Mouse (Mus musculus): ENCODE results near the gene Tmem151b.

Tmem151b gene

GRCm38 (mm10) chr17:45584096-45584896, 34.8 kb upstream of the Tmem151b start:
- peak; percentile 81 for DNase-seq (ENCODE audit: low spot score)

GRCm38 (mm10) chr17:45582715-45583355, 33.4 kb upstream of the Tmem151b start:
- no peak for DNase-seq (ENCODE audit: low spot score)

- DNase-seq (ENCODE audit: low spot score), result no peak
These were observed 32.7 kb upstream of the Tmem151b start for GRCm38 (mm10) chr17:45582188-45582587.

GRCm38 (mm10) chr17:45581567-45581983, 32.1 kb upstream of the Tmem151b start:
- peak; percentile 48 for DNase-seq (ENCODE audit: low spot score)

GRCm38 (mm10) chr17:45580958-45581477, 31.5 kb upstream of the Tmem151b start:
- DNase-seq (ENCODE audit: low spot score), result no peak

GRCm38 (mm10) chr17:45579554-45579953, 30.1 kb upstream of the Tmem151b start:
- no peak for DNase-seq (ENCODE audit: low spot score)

GRCm38 (mm10) chr17:45578843-45579242, 29.4 kb upstream of the Tmem151b start:
- DNase-seq (ENCODE audit: low spot score), result no peak

GRCm38 (mm10) chr17:45578242-45578641, 28.8 kb upstream of the Tmem151b start:
- no peak for DNase-seq (ENCODE audit: low spot score)

GRCm38 (mm10) chr17:45575123-45575897, 25.8 kb upstream of the Tmem151b start:
- no peak for DNase-seq (ENCODE audit: low spot score)

GRCm38 (mm10) chr17:45574129-45574761, 24.8 kb upstream of the Tmem151b start:
- peak; percentile 69 for DNase-seq (ENCODE audit: low spot score)

- peak; percentile 98 for DNase-seq (ENCODE audit: low spot score)
These were observed 24.3 kb upstream of the Tmem151b start for GRCm38 (mm10) chr17:45573780-45574123.

- peak; percentile 99 for DNase-seq (ENCODE audit: low spot score)
These were observed 23.8 kb upstream of the Tmem151b start, which contains the start of gene Hsp90ab1 for GRCm38 (mm10) chr17:45573087-45573779. Gene Hsp90ab1 (minus strand): TSS chr17:45573271.

GRCm38 (mm10) chr17:45572103-45573086, 22.9 kb upstream of the Tmem151b start:
- peak; percentile 78 for DNase-seq (ENCODE audit: low spot score)

GRCm38 (mm10) chr17:45569999-45570398, 20.5 kb upstream of the Tmem151b start:
- DNase-seq (ENCODE audit: low spot score), result no peak

- no peak for DNase-seq (ENCODE audit: low spot score)
These were observed 19.5 kb upstream of the Tmem151b start for GRCm38 (mm10) chr17:45568990-45569389.

GRCm38 (mm10) chr17:45567162-45567601, 17.7 kb upstream of the Tmem151b start:
- DNase-seq (ENCODE audit: low spot score), result no peak

- DNase-seq (ENCODE audit: low spot score), result no peak
These were observed 17.1 kb upstream of the Tmem151b start for GRCm38 (mm10) chr17:45566360-45567161.

- DNase-seq (ENCODE audit: low spot score), result no peak
These were observed 16.5 kb upstream of the Tmem151b start for GRCm38 (mm10) chr17:45566031-45566359.

GRCm38 (mm10) chr17:45565103-45565502, 15.6 kb upstream of the Tmem151b start:
- no peak for DNase-seq (ENCODE audit: low spot score)
